Mouse (Mus musculus) megakaryocyte-erythroid progenitor cell, adult 5 weeks (primary cell): Measurements from ENCODE around the gene Alkbh8. TPM values are rescaled to one million over a fixed set of nuclear protein-coding genes. Genes with fewer than 3 reads are reported as not detected.

Experiments used
- polyA plus RNA-seq: library from polyadenylated mRNA; stranded (reverse); fragments of >175 nt; gene quantifications from 2 replicates; pipeline ENCODE4 v1.2.3, GENCODE M21; 2012

Gene Alkbh8
- polyA plus RNA-seq = 1.1 TPM in 2 replicates

GRCm38 (mm10) chr9:3334962-3335767 lies at the start of gene Alkbh8:
Gene Alkbh8 (plus strand): TSS chr9:3335140.

DNA sequence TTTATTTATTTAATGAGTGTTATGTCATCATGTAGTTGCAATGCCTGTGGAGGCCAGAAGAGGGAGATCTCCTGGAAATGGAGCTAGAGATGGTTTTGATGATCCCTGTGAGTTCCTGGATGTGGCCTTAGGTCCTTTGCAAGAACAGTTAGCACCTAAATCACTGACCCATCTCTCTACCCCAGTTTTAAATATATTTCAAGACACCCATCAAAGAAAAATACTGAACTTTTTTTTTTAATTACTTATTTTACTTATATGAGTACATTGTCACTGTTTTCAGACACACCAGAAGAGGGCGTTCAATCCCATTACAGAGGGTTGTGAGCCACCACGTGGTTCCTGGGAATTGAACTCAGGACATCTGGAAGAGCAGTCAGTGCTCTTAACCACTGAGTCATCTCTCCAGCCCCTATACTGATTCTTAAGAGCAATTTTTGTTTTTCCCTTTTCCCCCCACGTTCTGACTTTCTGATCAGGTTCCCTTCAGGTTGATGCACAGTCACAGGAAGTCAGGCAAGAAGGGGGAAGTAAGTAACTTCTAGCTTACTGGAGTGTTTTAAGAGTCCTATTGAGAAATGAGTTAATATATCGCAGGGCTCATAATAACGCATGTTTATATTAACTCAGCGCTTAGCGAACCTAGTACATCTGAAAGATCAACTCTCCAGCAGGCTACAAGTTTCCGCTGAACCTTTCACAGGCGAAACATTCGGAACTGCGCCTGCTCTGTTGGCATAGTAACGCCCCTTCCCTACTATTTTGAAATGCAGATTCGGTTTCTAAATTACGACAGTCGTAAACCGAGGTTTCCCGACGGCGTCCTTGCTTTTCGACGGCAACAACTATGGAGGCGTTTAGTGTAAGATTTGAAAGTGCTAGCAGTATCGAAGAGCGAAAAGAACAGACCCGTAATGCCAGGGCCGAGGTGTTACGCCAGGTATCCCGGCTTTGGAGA lies 68.6 kb downstream of the Alkbh8 start, which contains the start of gene Cwf19l2:
Cwf19l2 (plus strand) TSS at position 342 of the 958 bp plus-strand sequence.

Other genes with a start within 250 kb of the Alkbh8 start
- 0.87 and 1.7 TPM in 2 replicates for gene Cwf19l2, start 68.5 kb downstream of the Alkbh8 start, polyA plus RNA-seq
- not detected in 2 replicates for gene Gucy1a2, start 197.6 kb downstream of the Alkbh8 start, polyA plus RNA-seq